8 mouse cellular contexts compared by ENCODE assay signal in the genomic region with DNA sequence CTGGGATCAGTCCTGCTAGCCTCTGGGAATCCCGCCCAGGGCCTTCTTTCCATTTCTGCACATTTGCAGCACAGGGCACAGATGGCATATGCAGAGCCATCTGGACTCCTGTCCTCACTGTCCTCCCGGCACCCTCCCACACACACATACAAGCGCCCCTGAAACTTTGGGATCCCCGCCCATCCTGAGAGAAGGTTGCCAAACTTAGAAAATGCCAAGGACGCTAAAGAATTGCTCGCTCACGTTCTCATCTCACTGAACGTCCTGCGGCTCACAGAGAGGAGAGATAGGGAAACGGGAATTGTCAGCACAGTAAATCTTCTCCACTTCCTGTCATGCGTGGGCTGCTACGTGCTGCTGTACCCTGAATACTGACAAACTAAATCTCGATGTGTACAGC. TPM values are rescaled to one million over a fixed set of nuclear protein-coding genes. Genes with fewer than 3 reads are reported as not detected.
DNase-seq lines count a peak whose midpoint lies in the region; ATAC-seq lines count a peak whose summit lies in the region.

No protein-coding gene starts in this region.

- no peak for ATAC-seq in megakaryocyte-erythroid progenitor cell, adult 5-6 weeks (replicated peaks; ENCODE audit: low FRiP score, low TSS enrichment, poor library complexity, severe bottlenecking)

- peak; percentile 29 for DNase-seq in heart, postnatal 10 days
- DNase-seq in heart, adult 11 months, result no peak
- peak; percentile 42 to 63 for DNase-seq in adrenal gland, adult 18-20 months (ENCODE audit: low spot score in 2 of 2)
- DNase-seq in cerebellum, postnatal 14 days, result peak; percentile 95 to 97
- DNase-seq in layer of hippocampus, adult 11-12 months (ENCODE audit: low spot score), result peak; percentile 79
- DNase-seq in right cerebral cortex, postnatal 10 days (ENCODE audit: low spot score in 2 of 2), result peak; percentile 86 to 91
- DNase-seq in gastrocnemius, postnatal 4 days (ENCODE audit: low spot score in 2 of 2), result no peak

- intact Hi-C loops in heart, postnatal 10 days (cut with DNase I), result no loop called here

RNA-seq across cellular contexts. Expression of gene Nrros, which starts 11.0 kb away (rescaled TPM):
- 1 to 10 TPM; 5.7 to 6.8 TPM for total RNA-seq in heart, postnatal 10 days (2021)
- 1 to 10 TPM; 4.6 to 7.4 TPM for total RNA-seq in adrenal gland, adult 18-20 months (2021)
- total RNA-seq in megakaryocyte-erythroid progenitor cell, adult 5-6 weeks (2014; fragmentation: Nextera tagmentation), result 40.4 and 53.3 TPM in 2 replicates
- 33.4 and 40.3 TPM in 2 replicates for total RNA-seq in megakaryocyte-erythroid progenitor cell, adult 5-6 weeks (2017)
- 10 to 100 TPM; 13.3 to 15.2 TPM for total RNA-seq in gastrocnemius, postnatal 4 days (2021)

RNA-seq across cellular contexts. Expression of gene Bex6, which starts 25.2 kb away (rescaled TPM):
- total RNA-seq in heart, postnatal 10 days (2021), result not detected
- total RNA-seq in adrenal gland, adult 18-20 months (2021), result not detected
- 0.81 TPM in 1 of 2 replicates, not detected in the other for total RNA-seq in megakaryocyte-erythroid progenitor cell, adult 5-6 weeks (2014; fragmentation: Nextera tagmentation)
- 3.6 TPM in 1 of 2 replicates, not detected in the other for total RNA-seq in megakaryocyte-erythroid progenitor cell, adult 5-6 weeks (2017)
- not detected for total RNA-seq in gastrocnemius, postnatal 4 days (2021)

RNA-seq across cellular contexts. Expression of gene Cep19, which starts 54.8 kb away (rescaled TPM):
- 10 to 100 TPM in 1 of 2 experiments, 1 to 10 TPM in 1; 9.6 to 10.6 TPM for total RNA-seq in heart, postnatal 10 days (2021)
- 1 to 10 TPM; 8.4 to 9.2 TPM for total RNA-seq in adrenal gland, adult 18-20 months (2021)
- 8.0 and 11.6 TPM in 2 replicates for total RNA-seq in megakaryocyte-erythroid progenitor cell, adult 5-6 weeks (2014; fragmentation: Nextera tagmentation)
- 11.7 and 19.5 TPM in 2 replicates for total RNA-seq in megakaryocyte-erythroid progenitor cell, adult 5-6 weeks (2017)
- 1 to 10 TPM; 8.0 TPM for total RNA-seq in gastrocnemius, postnatal 4 days (2021)

RNA-seq across cellular contexts. Expression of gene Pigx, which starts 54.9 kb away (rescaled TPM):
- total RNA-seq in heart, postnatal 10 days (2021), result 10 to 100 TPM; 23.9 to 26.6 TPM
- 10 to 100 TPM; 29.2 to 30.3 TPM for total RNA-seq in adrenal gland, adult 18-20 months (2021)
- total RNA-seq in megakaryocyte-erythroid progenitor cell, adult 5-6 weeks (2014; fragmentation: Nextera tagmentation), result 31.9 and 53.7 TPM in 2 replicates
- total RNA-seq in megakaryocyte-erythroid progenitor cell, adult 5-6 weeks (2017), result 24.8 and 43.2 TPM in 2 replicates
- 10 to 100 TPM; 21.5 to 22.9 TPM for total RNA-seq in gastrocnemius, postnatal 4 days (2021)

Comparison
In these comparisons a context has a peak if more than half of its experiments do, and no peak if none do; other contexts are left out.
1. DNase-seq: peak in heart, postnatal 10 days (2 of 2), adrenal gland, adult 18-20 months (2 of 2), cerebellum, postnatal 14 days (2 of 2), layer of hippocampus, adult 11-12 months (single experiment) and right cerebral cortex, postnatal 10 days (2 of 2); none in heart, adult 11 months (single experiment) and gastrocnemius, postnatal 4 days (0 of 2).